Mouse (Mus musculus): ENCODE results near the gene Smcr8.
A peak's percentile ranks its signal among the peaks of the same experiment; 100 is the strongest.

Gene Smcr8

DNA sequence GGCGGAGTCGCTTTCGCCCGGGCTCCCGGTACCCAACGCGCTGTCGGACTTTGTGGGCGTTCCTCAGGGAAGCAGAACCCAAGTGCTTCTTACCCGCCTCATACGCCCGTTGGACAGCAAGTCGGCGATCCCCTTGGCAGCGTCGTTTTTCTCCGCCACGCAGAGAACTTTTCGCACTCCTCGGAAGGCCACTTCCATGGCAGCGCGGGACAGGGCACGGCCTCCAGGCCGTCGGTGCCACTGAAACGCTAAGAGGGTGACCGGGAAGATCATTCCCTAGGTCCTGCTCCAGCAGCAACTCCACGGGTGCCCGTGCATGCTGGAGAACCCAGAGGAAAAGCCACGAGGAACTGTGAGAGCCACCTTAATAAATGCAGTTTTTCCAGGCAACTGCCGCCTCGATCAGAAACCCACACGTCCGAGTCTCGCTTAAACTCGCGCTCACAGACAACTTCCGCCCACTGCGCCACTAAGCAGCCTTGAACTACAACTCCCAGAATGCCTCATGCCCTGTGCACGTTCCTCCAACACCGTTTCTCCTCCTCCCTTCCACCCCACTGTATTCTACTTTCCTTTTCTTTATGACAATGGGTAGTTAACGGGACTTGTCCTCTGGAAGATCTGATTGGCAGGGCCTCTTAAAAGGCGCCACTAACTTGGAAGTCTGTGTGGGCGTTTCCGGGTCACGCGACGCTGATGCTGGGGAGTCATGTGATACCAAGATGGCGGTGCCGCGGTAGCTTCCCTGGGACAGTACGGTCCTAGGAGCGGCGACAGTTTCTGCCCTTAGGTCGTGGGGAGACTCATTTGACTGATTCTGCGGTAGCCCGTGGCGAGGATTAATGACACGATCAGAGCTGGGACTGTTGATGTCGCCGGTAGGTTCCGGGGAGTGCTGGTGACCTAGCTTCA, at the start of gene Smcr8, which contains the start of gene Top3a:
Gene Smcr8 (plus strand): TSS at position 696 of the 912 bp plus-strand sequence.
Gene Top3a (minus strand): TSS at position 537 of the 912 bp plus-strand sequence.
- DNase-seq, result peak; percentile 72 to 77

DNA sequence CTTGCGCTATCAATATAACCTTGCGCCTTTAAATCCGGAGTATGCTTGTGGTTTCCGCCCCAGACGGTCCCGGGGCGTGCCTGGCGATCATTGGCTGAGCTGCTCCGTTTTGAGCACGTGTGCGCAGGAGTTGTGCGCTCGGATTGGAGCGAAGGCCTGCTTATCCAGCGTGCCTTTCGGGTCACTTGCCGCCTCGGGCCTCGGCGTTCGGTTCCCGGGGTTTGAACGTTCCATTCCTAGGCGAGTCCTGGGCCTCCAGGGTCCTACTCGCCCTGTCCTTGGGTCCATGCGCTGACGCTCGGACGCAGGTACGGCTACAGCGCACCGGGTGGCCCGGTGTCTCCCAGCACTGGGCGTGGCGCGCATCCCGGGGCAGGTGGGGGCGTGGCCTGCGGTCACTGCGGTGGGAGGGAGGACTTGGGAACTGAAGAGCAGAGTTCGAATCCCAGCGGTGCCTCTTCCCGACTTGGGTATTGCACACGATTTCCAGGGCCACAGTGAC, 49.0 kb upstream of the Smcr8 start, which contains the start of gene Mief2:
Gene Mief2 (plus strand): TSS at position 139 of the 502 bp plus-strand sequence.
- peak; percentile 86 to 87 for DNase-seq

- DNase-seq, result no peak
These were observed 48.1 kb upstream of the Smcr8 start for GRCm38 (mm10) chr11:60729217-60729641.

GRCm38 (mm10) chr11:60730169-60730568, 47.2 kb upstream of the Smcr8 start:
- no peak for DNase-seq

DNA sequence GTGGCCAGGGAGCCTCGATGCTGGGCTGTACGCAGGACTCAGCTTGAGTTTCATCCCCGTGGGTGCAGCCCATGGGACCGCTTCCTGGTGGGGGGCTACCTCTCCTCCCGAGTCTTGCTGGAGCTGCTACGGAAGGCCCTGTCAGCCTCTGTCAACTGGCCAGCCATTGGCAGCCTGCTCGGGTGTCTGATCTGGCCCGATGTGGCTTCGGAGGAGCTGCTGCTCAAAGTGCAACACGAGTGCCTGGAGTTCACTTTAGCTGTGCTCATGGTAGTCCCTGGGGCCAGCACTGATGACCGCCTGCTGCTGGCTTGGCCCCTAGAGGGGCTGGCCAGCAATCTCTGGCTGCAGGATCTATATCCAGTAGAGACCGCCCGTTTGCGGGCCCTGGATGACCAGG, 46.1 kb upstream of the Smcr8 start:
- DNase-seq, result no peak

DNA sequence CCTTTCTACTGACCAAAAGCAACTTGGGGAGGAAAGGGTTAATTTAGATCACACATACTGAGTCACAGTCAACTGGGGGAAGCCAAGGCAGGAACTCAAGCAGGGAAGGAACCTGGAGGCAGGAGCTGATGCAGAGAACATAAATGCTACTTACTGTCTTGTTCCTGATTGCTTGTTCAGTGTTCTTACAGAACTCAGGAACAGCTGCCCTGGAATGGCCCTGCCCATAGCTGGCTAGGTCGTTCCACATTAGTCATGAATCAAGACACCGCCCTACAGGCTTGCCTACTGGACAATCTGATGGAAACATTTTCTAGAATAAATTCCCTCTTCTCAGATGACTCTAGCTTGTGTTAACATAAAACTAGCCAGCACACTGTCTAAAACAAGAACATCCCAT, 43.1 kb upstream of the Smcr8 start:
- no peak for DNase-seq

GRCm38 (mm10) chr11:60735191-60735590, 42.1 kb upstream of the Smcr8 start:
- DNase-seq, result no peak

DNA sequence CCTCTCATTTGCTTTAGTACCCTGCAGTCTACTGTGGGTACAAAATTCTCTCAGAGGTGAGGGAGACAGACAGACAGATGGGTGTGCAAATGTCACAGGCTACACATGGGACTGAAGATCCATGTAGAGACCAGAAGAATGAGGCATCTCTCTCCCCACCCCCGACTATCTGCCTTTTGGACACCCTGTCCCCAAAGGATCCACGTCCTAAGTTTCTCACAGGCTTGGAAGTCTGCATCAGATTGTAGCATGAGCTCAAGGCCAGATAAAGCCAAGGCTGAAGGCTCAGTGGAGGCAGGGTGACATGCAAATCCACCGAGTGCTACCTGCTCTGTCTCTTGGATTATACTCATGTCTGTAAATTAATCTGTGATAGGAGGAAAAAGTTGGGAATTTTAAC, 40.8 kb upstream of the Smcr8 start:
- no peak for DNase-seq

GRCm38 (mm10) chr11:60737450-60737849, 39.9 kb upstream of the Smcr8 start:
- DNase-seq, result no peak

DNA sequence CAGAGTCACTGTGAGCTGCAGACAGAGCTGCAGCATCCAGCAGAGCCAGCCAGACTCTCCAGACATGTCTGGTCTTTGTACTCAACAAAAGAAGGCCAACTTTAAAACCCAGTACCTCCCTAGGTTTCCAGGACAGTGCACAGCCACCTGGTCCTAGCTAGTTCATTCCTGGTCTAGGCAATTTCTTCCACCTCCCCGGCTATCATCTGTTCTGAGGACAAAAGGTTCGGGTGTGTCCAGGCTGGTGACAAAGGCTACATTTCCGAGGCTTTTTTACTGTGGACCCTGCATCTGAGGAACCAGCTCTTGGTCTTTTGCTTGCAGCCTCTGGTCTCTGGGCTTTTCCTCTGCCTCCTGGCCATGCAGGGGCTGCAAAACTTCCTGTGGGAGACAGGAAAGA, 37.0 kb upstream of the Smcr8 start:
- DNase-seq, result no peak

DNA sequence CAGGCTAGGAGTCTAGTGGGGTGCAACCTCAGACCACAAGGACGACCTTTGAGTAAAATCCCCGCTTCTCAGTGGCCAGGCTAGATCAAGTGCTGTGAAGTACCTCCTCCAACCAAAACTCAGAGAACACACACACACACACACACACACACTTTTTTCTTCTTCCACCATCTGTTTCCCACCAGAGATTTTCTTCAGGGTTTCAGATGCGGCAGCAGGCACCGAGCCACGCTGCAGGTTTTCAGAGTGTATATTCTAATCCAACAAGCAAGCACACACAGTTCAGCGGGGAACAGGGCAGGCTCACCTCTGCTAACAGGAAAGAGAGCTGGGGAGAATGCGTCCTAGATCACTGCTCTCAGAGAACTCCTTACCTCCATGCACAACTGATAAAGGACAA, 21.8 kb upstream of the Smcr8 start:
- no peak for DNase-seq

- no peak for DNase-seq
These were observed 15.6 kb upstream of the Smcr8 start for GRCm38 (mm10) chr11:60761681-60762080.

DNA sequence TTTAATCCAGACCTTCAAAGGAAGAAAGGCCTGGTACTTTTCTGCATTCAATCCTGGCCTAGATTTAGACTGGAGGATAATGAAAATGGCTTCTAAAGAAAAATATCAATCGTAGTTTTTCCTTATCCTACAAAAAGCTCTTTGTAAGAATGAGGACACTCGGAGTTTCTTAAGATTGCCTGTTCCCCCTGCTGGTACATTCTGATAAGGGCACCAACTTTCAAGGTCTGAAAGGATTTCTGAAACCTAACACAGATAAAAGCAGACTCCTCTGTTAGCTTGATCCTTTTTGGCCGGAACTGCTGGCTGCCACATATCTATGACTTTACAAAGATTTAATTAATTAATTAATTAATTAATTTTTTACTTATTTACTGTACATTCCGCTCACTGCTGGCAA, 10.4 kb upstream of the Smcr8 start:
- no peak for DNase-seq

- DNase-seq, result no peak
These were observed 8.0 kb upstream of the Smcr8 start for GRCm38 (mm10) chr11:60769322-60769721.

DNA sequence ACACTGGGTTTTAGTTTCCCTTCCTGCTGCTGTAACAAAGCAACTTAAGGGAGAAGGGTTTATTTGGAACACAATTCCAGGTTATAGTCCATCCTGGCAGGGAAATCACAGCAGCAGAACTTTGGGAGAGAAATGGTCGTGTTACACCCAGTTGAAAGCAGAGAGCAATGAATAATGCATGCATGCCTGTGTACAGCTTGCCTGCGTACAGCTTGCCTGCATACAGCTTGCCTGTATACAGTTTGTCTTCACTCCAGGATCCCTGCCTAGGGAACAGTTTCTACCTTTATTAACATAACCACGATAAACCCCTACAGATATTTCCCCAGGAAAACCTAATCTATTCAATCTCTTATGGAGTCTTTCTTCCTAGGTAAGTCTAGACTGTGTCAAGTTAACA, 6.5 kb upstream of the Smcr8 start:
- DNase-seq, result no peak

GRCm38 (mm10) chr11:60772161-60772560, 5.2 kb upstream of the Smcr8 start:
- no peak for DNase-seq

- no peak for DNase-seq
These were observed 3.1 kb upstream of the Smcr8 start for GRCm38 (mm10) chr11:60774158-60774689.

GRCm38 (mm10) chr11:60774841-60775240, 2.5 kb upstream of the Smcr8 start:
- no peak for DNase-seq

- DNase-seq, result no peak
These were observed 1.7 kb upstream of the Smcr8 start for GRCm38 (mm10) chr11:60775578-60775977.

- DNase-seq, result no peak
These were observed 1.1 kb upstream of the Smcr8 start for GRCm38 (mm10) chr11:60776107-60776828.

DNA sequence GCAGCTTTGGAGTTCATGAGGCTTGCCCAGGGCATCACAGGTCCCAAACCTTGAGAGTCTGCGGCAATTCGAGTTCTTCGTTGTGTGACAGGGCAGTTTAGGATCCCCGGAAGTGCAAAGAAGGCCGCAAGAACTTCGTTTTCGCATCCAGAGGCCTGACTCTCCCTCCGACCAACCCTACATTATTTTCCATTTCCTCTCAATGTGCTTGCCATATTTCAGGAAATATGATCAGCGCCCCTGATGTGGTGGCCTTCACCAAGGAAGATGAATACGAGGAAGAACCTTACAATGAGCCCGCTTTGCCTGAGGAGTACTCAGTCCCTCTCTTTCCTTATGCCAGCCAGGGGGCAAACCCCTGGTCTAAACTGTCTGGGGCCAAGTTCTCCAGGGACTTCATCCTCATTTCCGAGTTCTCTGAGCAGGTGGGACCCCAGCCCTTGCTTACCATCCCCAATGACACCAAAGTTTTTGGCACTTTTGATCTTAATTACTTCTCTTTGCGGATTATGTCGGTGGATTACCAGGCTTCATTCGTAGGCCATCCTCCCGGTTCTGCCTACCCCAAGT, 562 bp downstream of the Smcr8 start:
- DNase-seq, result no peak

GRCm38 (mm10) chr11:60779673-60780189, 2.4 kb downstream of the Smcr8 start:
- no peak for DNase-seq

Measured in spleen, adult 18-20 months (tissue).